Mouse (Mus musculus) C2C12 (cell line): ENCODE results near the gene Slc46a3.

ENCODE experiments used
- CTCF ChIP-seq: IDR thresholded peaks from one replicate; pipeline ENCODE4 v1.5.1; 2011; ENCODE audit not compliant: control insufficient read depth, insufficient read depth, insufficient read length
- MAX ChIP-seq: IDR thresholded peaks from one replicate; pipeline ENCODE4 v1.6.1; 2011; ENCODE audit warnings: mild to moderate bottlenecking, control low read depth
- MYOG ChIP-seq: IDR thresholded peaks from one replicate; pipeline ENCODE4 v1.6.1; 2011; ENCODE audit not compliant: control insufficient read depth, insufficient read length; ENCODE audit errors: extremely low read depth
- USF1 ChIP-seq: IDR thresholded peaks from one replicate; pipeline ENCODE4 v1.6.1; 2011; ENCODE audit warnings: low read depth, mild to moderate bottlenecking, control low read depth, moderate library complexity

DNA sequence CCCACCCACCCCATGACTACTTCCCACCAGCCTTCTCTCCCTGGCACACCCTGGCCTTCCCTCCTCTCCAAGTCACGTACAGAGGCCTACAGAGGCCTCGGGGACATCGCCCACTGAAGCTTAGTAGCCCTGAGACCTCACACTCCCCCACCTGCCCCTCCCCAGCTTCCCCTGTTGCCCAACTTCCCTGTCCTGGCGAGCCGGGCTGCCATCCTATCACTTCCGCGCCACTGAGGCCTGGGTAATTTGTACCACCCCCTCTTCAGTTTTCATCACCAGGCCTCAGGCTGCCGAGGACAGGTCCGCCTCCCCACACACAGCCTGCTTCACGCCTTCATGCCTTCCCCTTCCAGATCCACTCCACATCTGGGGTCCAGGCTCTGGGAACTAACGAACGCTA, 55.2 kb downstream of the Slc46a3 start:
- TF ChIP-seq MAX (no peak), CTCF (no peak), USF1 (no peak), MYOG (no peak)
